Mouse (Mus musculus) limb, embryonic 12.5 days (tissue): ENCODE data around the gene Utf1. TPM values are rescaled to one million over a fixed set of nuclear protein-coding genes. Genes with fewer than 3 reads are reported as not detected.

Source experiments
- ATAC-seq: fragments of 200-750 bp; cut with Nextera tagmentation; 2 replicates; pipeline ENCODE4 v1.8.0; 2017; ENCODE audit warnings: low read depth, moderate TSS enrichment; ENCODE audit not compliant: insufficient number of reproducible peaks, insufficient read depth, low FRiP score, low TSS enrichment
- H3K27ac ChIP-seq: fragments of 300-500 bp; sonication (generic); 2 replicates; pipeline ENCODE4 v1.5.1; 2016; ENCODE audit warnings: mild to moderate bottlenecking, moderate library complexity
- H3K27me3 ChIP-seq: fragments of 300-500 bp; sonication (generic); 2 replicates; pipeline ENCODE4 v1.6.1; 2016; ENCODE audit warnings: mild to moderate bottlenecking, moderate library complexity
- H3K36me3 ChIP-seq: fragments of 300-500 bp; sonication (generic); 2 replicates; pipeline ENCODE4 v1.6.1; 2016; ENCODE audit warnings: mild to moderate bottlenecking, moderate library complexity
- H3K4me1 ChIP-seq: fragments of 300-500 bp; sonication (generic); replicated peaks from 2 replicates; pipeline ENCODE4 v1.6.1; 2016
- H3K4me2 ChIP-seq: fragments of 300-500 bp; sonication (generic); 2 replicates; pipeline ENCODE4 v1.6.1; 2016; ENCODE audit warnings: mild to moderate bottlenecking, moderate library complexity
- H3K4me3 ChIP-seq: fragments of 300-500 bp; sonication (generic); replicated peaks from 2 replicates; pipeline ENCODE4 v1.5.1; 2016; ENCODE audit warnings: mild to moderate bottlenecking
- H3K9ac ChIP-seq: fragments of 300-500 bp; sonication (generic); replicated peaks from 2 replicates; pipeline ENCODE4 v1.6.1; 2016; ENCODE audit warnings: mild to moderate bottlenecking, moderate library complexity
- H3K9me3 ChIP-seq: fragments of 300-500 bp; sonication (generic); 2 replicates; pipeline ENCODE4 v1.6.1; 2016; ENCODE audit warnings: mild to moderate bottlenecking, moderate library complexity
- WGBS: fragments of 180-500 bp; shearing (Covaris S2); methylation state at CpG from one replicate; pipeline ENCODE4 v1.1.7; 2016; 5-methylcytosine and 5-hydroxymethylcytosine counted together
- polyA plus RNA-seq: library from polyadenylated mRNA; unstranded; fragments of >200 nt; fragmentation: Nextera tagmentation; extraction: Ambion mirVana; gene quantifications from 2 replicates; pipeline ENCODE4 v1.2.1, GENCODE M21; 2016

Utf1 gene
- polyA plus RNA-seq, 1 experiment from 2014 or later, result 0.34 TPM

- Histone ChIP-seq H3K9ac (no peak overlapping the region), H3K9me3 (no peaks in the 10 kb centered on the region), H3K4me1 (peaks cover 20% of the 10 kb centered on the region), H3K4me3 (no peak overlapping the region), H3K36me3 (no peaks in the 10 kb centered on the region), H3K27me3 (peaks cover 30% of the 10 kb centered on the region), H3K4me2 (no peak overlapping the region), H3K27ac (peak overlapping the region; percentile 56; the same call in 1 of the 2 replicates)
- WGBS, result 63% methylated on average over 5 of the region's 5 CpGs
- no peak for ATAC-seq
Measured at GRCm38 (mm10) chr7:139908176-139908575, 35.4 kb upstream of the Utf1 start.

GRCm38 (mm10) chr7:139909469-139909868, 34.1 kb upstream of the Utf1 start:
- Histone ChIP-seq H3K9me3 (no peaks in the 10 kb centered on the region), H3K27me3 (peaks cover 39% of the 10 kb centered on the region), H3K27ac (no peak overlapping the region), H3K4me2 (no peak overlapping the region), H3K4me1 (peaks cover 24% of the 10 kb centered on the region), H3K36me3 (no peaks in the 10 kb centered on the region), H3K4me3 (no peak overlapping the region), H3K9ac (no peak overlapping the region)
- 51% methylated on average over 6 of the region's 6 CpGs for WGBS
- no peak for ATAC-seq

GRCm38 (mm10) chr7:139910204-139910835, 33.3 kb upstream of the Utf1 start:
- no peak overlapping the region for H3K4me2 ChIP-seq
- H3K36me3 ChIP-seq, result no peaks in the 10 kb centered on the region
- ATAC-seq, result no peak
- H3K27me3 ChIP-seq, result peaks cover 43% of the 10 kb centered on the region
- peaks cover 28% of the 10 kb centered on the region for H3K4me1 ChIP-seq
- no peak overlapping the region for H3K27ac ChIP-seq
- H3K4me3 ChIP-seq, result no peak overlapping the region
- no peaks in the 10 kb centered on the region for H3K9me3 ChIP-seq
- 50% methylated on average over 11 of the region's 11 CpGs for WGBS
- H3K9ac ChIP-seq, result no peak overlapping the region

GRCm38 (mm10) chr7:139914141-139915047, 29.2 kb upstream of the Utf1 start:
- ATAC-seq, result peak; percentile 49; the same call in 1 of the 2 replicates
- H3K4me3 ChIP-seq, result peak overlapping the region; percentile 34
- 10% methylated on average over 29 of the region's 29 CpGs for WGBS

DNA sequence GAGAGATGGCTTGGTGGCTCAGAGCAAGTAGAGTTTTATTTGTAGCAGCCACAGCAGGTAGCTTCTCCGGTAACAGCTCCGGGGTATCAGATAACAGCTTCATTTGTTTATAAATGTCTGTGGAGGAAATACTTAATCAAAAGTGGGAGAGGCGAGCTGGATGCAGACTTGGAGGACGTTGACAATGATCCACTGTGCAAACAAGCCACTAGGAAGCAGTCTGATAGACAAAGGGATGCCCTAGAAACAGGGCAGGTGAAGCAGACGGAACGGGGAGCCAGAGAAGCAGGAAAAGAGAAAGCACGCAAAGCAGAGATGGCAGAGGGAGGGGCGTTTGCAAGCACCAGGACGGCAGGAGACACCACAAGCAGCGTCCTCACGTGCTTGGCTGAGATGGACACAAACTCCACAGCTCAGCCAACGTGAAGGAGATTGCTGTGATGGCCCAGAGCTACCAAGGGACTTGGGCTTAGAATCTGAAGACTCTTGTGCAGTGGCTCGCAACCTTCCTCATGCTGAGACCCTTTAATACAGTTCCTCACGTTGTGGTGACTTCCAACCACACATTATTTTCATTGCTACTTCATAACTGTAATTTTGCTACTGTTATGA, 27.8 kb upstream of the Utf1 start:
- Histone ChIP-seq H3K4me1 (peaks cover 16% of the 10 kb centered on the region; the same call in 1 of the 2 replicates), H3K4me2 (peak overlapping the region; percentile 49), H3K36me3 (no peaks in the 10 kb centered on the region), H3K27ac (no peak overlapping the region), H3K27me3 (peaks cover 76% of the 10 kb centered on the region), H3K9me3 (no peaks in the 10 kb centered on the region), H3K4me3 (peak overlapping the region; percentile 20), H3K9ac (0 out of 2 replicates have a peak overlapping the region, but pooled peaks have one; percentile 27)
- WGBS, result 6% methylated on average over 14 of the region's 14 CpGs
- ATAC-seq, result no peak

More at GRCm38 (mm10) chr7:139914141-139915047, 29.2 kb upstream of the Utf1 start:
- H3K4me1 ChIP-seq, result peaks cover 21% of the 10 kb centered on the region
- H3K36me3 ChIP-seq, result no peaks in the 10 kb centered on the region
- H3K27me3 ChIP-seq, result peaks cover 62% of the 10 kb centered on the region
- H3K4me2 ChIP-seq, result peak overlapping the region; percentile 53
- H3K9ac ChIP-seq, result no peak overlapping the region; the same call in 1 of the 2 replicates
- H3K9me3 ChIP-seq, result no peaks in the 10 kb centered on the region
- no peak overlapping the region for H3K27ac ChIP-seq

DNA sequence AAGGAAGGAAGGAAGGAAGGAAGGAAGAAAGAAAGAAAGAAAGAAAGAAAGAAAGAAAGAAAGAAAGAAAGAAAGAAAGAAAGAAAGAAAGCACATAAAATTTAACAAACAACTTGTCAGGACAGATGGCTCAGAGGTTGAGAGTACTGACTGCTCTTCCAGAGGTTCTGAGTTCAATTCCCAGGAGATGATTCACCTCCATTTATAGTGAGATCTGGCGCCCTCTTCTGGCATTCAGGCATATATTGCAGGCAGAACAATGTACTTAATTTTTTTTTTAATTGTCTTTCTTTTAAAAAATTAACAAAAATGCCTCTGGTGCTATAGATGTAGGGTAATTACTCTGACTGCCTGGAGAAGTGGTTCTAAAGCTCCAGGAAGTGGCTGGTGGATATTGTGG, 27.2 kb upstream of the Utf1 start:
- Histone ChIP-seq H3K4me3 (no peak overlapping the region), H3K4me2 (no peak overlapping the region), H3K9me3 (no peaks in the 10 kb centered on the region), H3K36me3 (no peaks in the 10 kb centered on the region), H3K9ac (no peak overlapping the region), H3K27ac (no peak overlapping the region), H3K27me3 (peaks cover 81% of the 10 kb centered on the region), H3K4me1 (peaks cover 16% of the 10 kb centered on the region; the same call in 1 of the 2 replicates)
- ATAC-seq, result no peak
- 0% methylated on average over 1 of the region's 1 CpGs for WGBS

DNA sequence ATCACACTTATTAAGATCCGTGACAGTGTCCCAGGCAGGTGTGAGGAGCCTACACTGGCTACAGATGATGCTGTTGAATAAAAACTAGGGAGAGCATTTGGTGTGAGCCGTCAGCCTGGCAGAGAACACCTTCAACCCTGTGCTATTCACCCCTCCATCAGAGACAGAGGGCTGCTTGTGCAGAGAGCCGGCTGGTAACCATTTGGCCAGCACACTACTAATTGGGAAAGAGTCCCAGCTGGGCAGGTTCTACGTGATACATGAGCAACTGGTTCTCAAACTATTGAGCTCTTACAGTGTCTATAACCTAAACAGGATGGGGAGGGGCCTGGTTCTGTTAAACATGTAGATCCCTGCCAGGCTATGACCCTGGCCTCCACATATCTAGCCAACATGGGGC, 25.3 kb upstream of the Utf1 start:
- Histone ChIP-seq H3K27me3 (peaks cover 62% of the 10 kb centered on the region), H3K4me1 (peaks cover 16% of the 10 kb centered on the region; the same call in 1 of the 2 replicates), H3K9ac (no peak overlapping the region), H3K4me2 (no peak overlapping the region), H3K36me3 (no peaks in the 10 kb centered on the region), H3K27ac (no peak overlapping the region), H3K9me3 (no peaks in the 10 kb centered on the region), H3K4me3 (no peak overlapping the region)
- WGBS, result 51% methylated on average over 4 of the region's 4 CpGs
- no peak for ATAC-seq

GRCm38 (mm10) chr7:139930732-139931131, 12.9 kb upstream of the Utf1 start:
- Histone ChIP-seq H3K27me3 (peaks cover 7% of the 10 kb centered on the region), H3K4me2 (no peak overlapping the region), H3K36me3 (no peaks in the 10 kb centered on the region), H3K27ac (no peak overlapping the region), H3K4me1 (no peaks in the 10 kb centered on the region), H3K9me3 (no peaks in the 10 kb centered on the region), H3K4me3 (no peak overlapping the region), H3K9ac (no peak overlapping the region)
- ATAC-seq, result no peak
- WGBS, result 18% methylated on average over 11 of the region's 11 CpGs

GRCm38 (mm10) chr7:139936705-139937104, 6.9 kb upstream of the Utf1 start:
- ATAC-seq, result no peak
- no peak overlapping the region for H3K9ac ChIP-seq
- H3K36me3 ChIP-seq, result no peaks in the 10 kb centered on the region
- no peak overlapping the region for H3K4me2 ChIP-seq
- no peak overlapping the region for H3K4me3 ChIP-seq
- no peak overlapping the region for H3K27ac ChIP-seq
- H3K4me1 ChIP-seq, result no peaks in the 10 kb centered on the region
- peaks cover 40% of the 10 kb centered on the region for H3K27me3 ChIP-seq
- H3K9me3 ChIP-seq, result no peaks in the 10 kb centered on the region
- 87% methylated on average over 10 of the region's 10 CpGs for WGBS

- WGBS, result 72% methylated on average over 3 of the region's 3 CpGs
- Histone ChIP-seq H3K9me3 (no peaks in the 10 kb centered on the region), H3K27me3 (peaks cover 43% of the 10 kb centered on the region), H3K36me3 (no peaks in the 10 kb centered on the region), H3K4me1 (no peaks in the 10 kb centered on the region), H3K4me3 (no peak overlapping the region), H3K27ac (no peak overlapping the region), H3K9ac (no peak overlapping the region), H3K4me2 (no peak overlapping the region)
- ATAC-seq, result no peak
Measured at GRCm38 (mm10) chr7:139937138-139937537, 6.5 kb upstream of the Utf1 start.

DNA sequence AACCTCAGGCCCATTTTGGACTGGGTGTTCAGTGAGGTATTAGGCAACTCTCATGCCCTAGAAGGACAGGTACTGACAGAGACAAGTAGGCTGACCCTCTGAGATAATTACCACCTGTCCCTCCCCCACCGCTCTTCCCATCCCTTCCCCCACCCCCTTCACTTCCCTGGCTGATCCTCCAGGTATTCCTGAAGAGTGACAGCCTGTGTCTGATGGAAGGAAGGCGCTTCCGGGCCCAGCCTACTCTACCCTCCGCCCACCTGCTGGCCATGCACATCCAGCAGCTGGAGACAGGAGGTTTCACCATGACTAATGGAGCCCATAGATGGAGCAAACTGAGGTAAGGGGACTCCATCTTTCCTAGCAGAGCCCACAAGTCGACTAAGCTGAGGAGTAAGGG, 5.8 kb upstream of the Utf1 start:
- no peaks in the 10 kb centered on the region for H3K9me3 ChIP-seq
- no peak overlapping the region for H3K9ac ChIP-seq
- no peak overlapping the region for H3K4me2 ChIP-seq
- no peaks in the 10 kb centered on the region for H3K4me1 ChIP-seq
- no peak for ATAC-seq
- no peak overlapping the region for H3K27ac ChIP-seq
- no peak overlapping the region for H3K4me3 ChIP-seq
- 57% methylated on average over 5 of the region's 5 CpGs for WGBS
- H3K27me3 ChIP-seq, result peaks cover 49% of the 10 kb centered on the region
- H3K36me3 ChIP-seq, result no peaks in the 10 kb centered on the region
